Mouse (Mus musculus) adrenal gland, adult 2 months (tissue): ENCODE results near the gene Prss28. TPM values are rescaled to one million over a fixed set of nuclear protein-coding genes. Genes with fewer than 3 reads are reported as not detected.

Experiments used
- DNase-seq: peaks from one replicate; pipeline ENCODE4 v3.0.0; 2021
- polyA plus RNA-seq: library from polyadenylated mRNA; depleted of rRNA; stranded (reverse); fragments of >200 nt; gene quantifications from 2 replicates; pipeline ENCODE4 v1.2.3, GENCODE M21; 2012; rRNA removed
- total RNA-seq, 2 experiments: library from RNA; stranded (reverse); gene quantifications; 2 replicates each; pipeline ENCODE4 v1.2.3; 2021

Prss28 gene
- total and polyA plus RNA-seq, 3 experiments: not detected

DNA sequence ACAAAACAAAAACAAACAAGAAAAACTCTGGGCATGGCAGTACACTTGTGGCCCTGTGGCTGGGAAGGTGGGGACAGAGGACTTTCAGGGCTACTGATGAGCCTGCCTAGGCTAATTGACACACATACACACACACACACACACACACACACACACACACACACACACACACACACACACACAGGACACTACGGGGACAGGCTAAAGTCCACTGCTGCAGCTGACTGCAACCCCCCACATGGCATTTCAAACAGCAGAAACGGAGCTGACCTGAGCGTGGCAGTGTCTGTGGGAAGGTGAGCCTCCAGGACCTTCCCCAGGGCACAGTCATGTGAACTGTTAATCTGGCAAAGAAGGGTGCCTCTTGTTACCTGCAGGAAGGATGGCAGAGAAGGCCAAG, 33.0 kb downstream of the Prss28 start:
- DNase-seq: no peak

DNA sequence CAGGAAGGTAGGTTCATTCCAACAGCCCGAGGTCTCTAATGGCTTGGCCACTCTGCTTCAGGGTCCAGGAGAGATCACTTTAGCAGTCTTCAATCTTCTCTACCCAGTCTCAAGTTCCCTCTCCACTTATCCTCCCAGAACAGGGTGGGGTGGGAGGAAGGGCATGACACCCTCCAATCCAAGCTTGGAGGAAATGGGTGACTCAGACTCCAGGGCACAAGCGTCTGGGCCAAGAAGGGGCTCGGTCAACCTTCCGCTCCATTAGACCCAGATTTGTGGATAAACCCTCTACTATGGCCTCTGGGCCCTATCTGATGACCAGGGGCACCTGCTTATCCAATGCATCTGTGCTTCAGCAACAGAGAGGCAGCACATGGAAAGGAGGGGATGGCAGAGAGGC, 37.0 kb downstream of the Prss28 start, which contains the start of gene Tpsab1:
TSS of gene Tpsab1 (minus strand) at position 101 of the 400 bp plus-strand sequence.
- no peak for DNase-seq

DNA sequence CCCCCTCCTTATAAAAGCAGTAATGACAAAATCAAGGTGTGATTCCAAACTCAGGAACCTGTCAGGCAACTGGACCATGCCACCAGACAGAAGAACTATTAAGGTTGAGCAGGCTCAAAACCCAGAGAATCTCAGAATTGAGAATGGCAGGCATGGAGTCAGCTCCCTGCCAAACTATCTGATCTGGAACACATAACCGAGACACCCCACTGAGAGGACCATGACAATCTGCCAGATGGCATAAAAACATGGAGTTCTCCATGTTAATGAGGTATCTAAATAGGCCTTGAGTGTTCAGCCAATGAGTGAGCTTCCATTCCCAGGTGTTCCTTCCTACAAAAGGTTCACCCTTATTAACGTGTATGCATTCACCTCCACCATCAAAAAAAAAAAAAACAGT, 52.8 kb downstream of the Prss28 start:
- DNase-seq: no peak

Other genes with a start within 250 kb of the Prss28 start
- 10 to 100 TPM; 32.2 to 44.8 TPM for gene Tmem204, start 225.1 kb upstream of the Prss28 start, total RNA-seq
- gene Tmem204, start 225.1 kb upstream of the Prss28 start, polyA plus RNA-seq: 59.2 and 64.1 TPM in 2 replicates
- 10 to 100 TPM; 16.4 to 24.5 TPM for gene Telo2, start 192.7 kb upstream of the Prss28 start, total RNA-seq
- 15.5 and 15.7 TPM in 2 replicates for gene Telo2, start 192.7 kb upstream of the Prss28 start, polyA plus RNA-seq
- not detected for gene Ptx4, start 187.9 kb upstream of the Prss28 start, total RNA-seq
- not detected in 2 replicates for gene Ptx4, start 187.9 kb upstream of the Prss28 start, polyA plus RNA-seq
- 10 to 100 TPM; 38.3 to 48.6 TPM for gene Clcn7, start 175.3 kb upstream of the Prss28 start, total RNA-seq
- 33.9 and 37.4 TPM in 2 replicates for gene Clcn7, start 175.3 kb upstream of the Prss28 start, polyA plus RNA-seq
- gene Ccdc154, start 146.2 kb upstream of the Prss28 start, total RNA-seq: under 1 TPM in 1 of 2 experiments, not detected in 1; 0.12 TPM
- gene Ccdc154, start 146.2 kb upstream of the Prss28 start, polyA plus RNA-seq: 0.03 and 0.07 TPM in 2 replicates
- gene Gm38655, start 133.2 kb upstream of the Prss28 start, total RNA-seq: not detected
- not detected in 2 replicates for gene Gm38655, start 133.2 kb upstream of the Prss28 start, polyA plus RNA-seq
- 10 to 100 TPM; 16.7 to 24.4 TPM for gene BC003965, start 124.1 kb upstream of the Prss28 start, total RNA-seq
- 24.0 and 25.7 TPM in 2 replicates for gene BC003965, start 124.1 kb upstream of the Prss28 start, polyA plus RNA-seq
- gene Unkl, start 120.2 kb upstream of the Prss28 start, total RNA-seq: 10 to 100 TPM; 14.0 to 18.1 TPM
- 23.7 and 30.3 TPM in 2 replicates for gene Unkl, start 120.2 kb upstream of the Prss28 start, polyA plus RNA-seq
- gene Gnptg, start 68.5 kb upstream of the Prss28 start, total RNA-seq: 10 to 100 TPM; 50.4 to 50.6 TPM
- 32.6 and 40.0 TPM in 2 replicates for gene Gnptg, start 68.5 kb upstream of the Prss28 start, polyA plus RNA-seq
- 10 to 100 TPM; 18.5 to 25.1 TPM for gene Tsr3, start 68.5 kb upstream of the Prss28 start, total RNA-seq
- gene Tsr3, start 68.5 kb upstream of the Prss28 start, polyA plus RNA-seq: 24.1 and 28.9 TPM in 2 replicates
- gene Baiap3, start 52.3 kb upstream of the Prss28 start, total RNA-seq: 10 to 100 TPM in 1 of 2 experiments, 1 to 10 TPM in 1; 9.7 to 10.1 TPM
- gene Baiap3, start 52.3 kb upstream of the Prss28 start, polyA plus RNA-seq: 84.6 and 90.0 TPM in 2 replicates
- 100 to 1,000 TPM; 225 to 248 TPM for gene Ube2i, start 34.0 kb upstream of the Prss28 start, total RNA-seq
- 79.5 and 103 TPM in 2 replicates for gene Ube2i, start 34.0 kb upstream of the Prss28 start, polyA plus RNA-seq
- gene Prss34, start 10.3 kb upstream of the Prss28 start, total RNA-seq: under 1 TPM; 0.23 to 0.48 TPM
- gene Prss34, start 10.3 kb upstream of the Prss28 start, polyA plus RNA-seq: not detected in 2 replicates
- not detected for gene Prss29, start 10.0 kb downstream of the Prss28 start, total RNA-seq
- gene Prss29, start 10.0 kb downstream of the Prss28 start, polyA plus RNA-seq: not detected in 2 replicates
- gene Tpsab1, start 36.9 kb downstream of the Prss28 start, total RNA-seq: 1 to 10 TPM in 1 of 2 experiments, under 1 TPM in 1; 0.98 to 1.5 TPM
- 4.3 and 4.9 TPM in 2 replicates for gene Tpsab1, start 36.9 kb downstream of the Prss28 start, polyA plus RNA-seq
- gene Tpsb2, start 57.7 kb downstream of the Prss28 start, total RNA-seq: 1 to 10 TPM; 2.8 to 3.8 TPM
- gene Tpsb2, start 57.7 kb downstream of the Prss28 start, polyA plus RNA-seq: 10.0 and 18.1 TPM in 2 replicates
- gene Tpsg1, start 60.6 kb downstream of the Prss28 start, total RNA-seq: not detected
- 0.20 and 0.75 TPM in 2 replicates for gene Tpsg1, start 60.6 kb downstream of the Prss28 start, polyA plus RNA-seq
- 10 to 100 TPM; 77.1 to 96.1 TPM for gene Cacna1h, start 125.1 kb downstream of the Prss28 start, total RNA-seq
- 163 and 202 TPM in 2 replicates for gene Cacna1h, start 125.1 kb downstream of the Prss28 start, polyA plus RNA-seq
- gene Tekt4, start 146.0 kb downstream of the Prss28 start, total RNA-seq: under 1 TPM in 1 of 2 experiments, not detected in 1; 0.17 TPM
- 0.17 TPM in 1 of 2 replicates, not detected in the other for gene Tekt4, start 146.0 kb downstream of the Prss28 start, polyA plus RNA-seq
- 1 to 10 TPM in 1 of 2 experiments, under 1 TPM in 1; 0.97 to 1.0 TPM for gene Sstr5, start 188.6 kb downstream of the Prss28 start, total RNA-seq
- 0.36 and 0.54 TPM in 2 replicates for gene Sstr5, start 188.6 kb downstream of the Prss28 start, polyA plus RNA-seq